Mouse (Mus musculus) heart, embryonic 15.5 days (tissue): Measurements from ENCODE around the gene Dennd1c. TPM values are rescaled to one million over a fixed set of nuclear protein-coding genes. Genes with fewer than 3 reads are reported as not detected.
"Not testable (repeated sequence)": the region's sequence is repeated elsewhere in the genome, so short reads cannot be mapped to it uniquely, and the experiment has no call there.

ENCODE experiments used
- ATAC-seq: fragments of 200-750 bp; cut with Nextera tagmentation; replicated peaks from 2 replicates; pipeline ENCODE4 v1.8.0; 2017; ENCODE audit warnings: low read depth, moderate TSS enrichment; ENCODE audit not compliant: insufficient number of reproducible peaks, insufficient read depth, low FRiP score
- H3K27ac ChIP-seq: fragments of 300-500 bp; sonication (generic); 2 replicates; pipeline ENCODE4 v1.5.1; 2015; ENCODE audit warnings: mild to moderate bottlenecking, inconsistent platforms
- H3K27me3 ChIP-seq: fragments of 300-500 bp; sonication (generic); 2 replicates; pipeline ENCODE4 v1.6.1; 2015; ENCODE audit warnings: inconsistent platforms
- H3K36me3 ChIP-seq: fragments of 300-500 bp; sonication (generic); 2 replicates; pipeline ENCODE4 v1.6.1; 2015; ENCODE audit warnings: mild to moderate bottlenecking, inconsistent platforms
- H3K4me1 ChIP-seq: fragments of 300-500 bp; sonication (generic); replicated peaks from 2 replicates; pipeline ENCODE4 v1.6.1; 2015; ENCODE audit warnings: inconsistent platforms
- H3K4me2 ChIP-seq: fragments of 300-500 bp; sonication (generic); 2 replicates; pipeline ENCODE4 v1.6.1; 2015; ENCODE audit warnings: inconsistent platforms, mild to moderate bottlenecking, moderate library complexity
- H3K4me3 ChIP-seq: fragments of 300-500 bp; sonication (generic); 2 replicates; pipeline ENCODE4 v1.5.1; 2015; ENCODE audit warnings: mild to moderate bottlenecking, inconsistent platforms
- H3K9ac ChIP-seq: fragments of 300-500 bp; sonication (generic); 2 replicates; pipeline ENCODE4 v1.6.1; 2015; ENCODE audit warnings: mild to moderate bottlenecking, inconsistent platforms
- H3K9me3 ChIP-seq: fragments of 300-500 bp; sonication (generic); replicated peaks from 2 replicates; pipeline ENCODE4 v1.6.1; 2016; ENCODE audit warnings: inconsistent platforms
- WGBS: fragments of 180-500 bp; shearing (Covaris S2); methylation state at CpG from one replicate; pipeline ENCODE4 v1.1.7; 2015; ENCODE audit warnings: mixed read lengths; 5-methylcytosine and 5-hydroxymethylcytosine counted together
- polyA plus RNA-seq: library from polyadenylated mRNA; unstranded; fragments of >200 nt; fragmentation: Nextera tagmentation; extraction: Ambion mirVana; gene quantifications from 2 replicates; pipeline ENCODE4 v1.2.1, GENCODE M21; 2015

Dennd1c gene
- polyA plus RNA-seq, 1 experiment from 2014 or later: 0.64 TPM

- H3K4me2 ChIP-seq: peak overlapping the region; percentile 80
- H3K27ac ChIP-seq: no peak overlapping the region
- H3K9me3 ChIP-seq: no peaks in the 10 kb centered on the region
- peaks cover 46% of the 10 kb centered on the region for H3K27me3 ChIP-seq
- peak overlapping the region; percentile 41 for H3K4me3 ChIP-seq
- ATAC-seq: no peak
- WGBS: 2% methylated on average over 39 of the region's 39 CpGs
- H3K9ac ChIP-seq: peak overlapping the region; percentile 35
- H3K4me1 ChIP-seq: peaks cover 36% of the 10 kb centered on the region
- no peaks in the 10 kb centered on the region for H3K36me3 ChIP-seq
Observed at GRCm38 (mm10) chr17:57062011-57062521, 16.2 kb downstream of the Dennd1c start.

DNA sequence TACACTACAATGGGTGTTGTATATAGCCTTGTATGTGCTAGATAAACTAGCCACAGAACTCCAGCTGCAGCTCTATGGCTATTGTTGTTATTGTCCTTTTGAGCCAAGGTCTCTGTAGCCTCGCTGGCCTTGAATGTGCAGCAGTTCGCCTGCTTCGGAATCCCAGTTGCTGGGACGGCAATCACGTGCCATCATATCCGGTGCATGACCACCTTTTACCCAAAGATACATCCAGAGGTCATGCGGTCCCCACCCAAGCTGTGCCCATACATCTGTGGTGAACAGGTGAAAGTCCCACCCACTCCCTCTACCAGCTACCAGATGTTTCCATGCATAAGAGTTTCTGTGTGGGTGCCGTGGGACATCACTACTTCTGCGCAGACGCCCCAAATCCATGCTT, 17.2 kb downstream of the Dennd1c start:
- Histone ChIP-seq H3K9me3 (no peaks in the 10 kb centered on the region), H3K4me1 (peaks cover 36% of the 10 kb centered on the region), H3K27me3 (peaks cover 44% of the 10 kb centered on the region), H3K36me3 (peaks cover 5% of the 10 kb centered on the region; the same call in 1 of the 2 replicates), H3K4me2 (peak overlapping the region; percentile 80), H3K4me3 (peak overlapping the region; percentile 96), H3K27ac (no peak overlapping the region), H3K9ac (no peak overlapping the region)
- no peak for ATAC-seq
- WGBS: 36% methylated on average over 10 of the region's 10 CpGs

GRCm38 (mm10) chr17:57060231-57060801, 18.0 kb downstream of the Dennd1c start:
- Histone ChIP-seq H3K4me2 (peak overlapping the region; percentile 80), H3K9me3 (no peaks in the 10 kb centered on the region), H3K36me3 (peaks cover 7% of the 10 kb centered on the region; the same call in 1 of the 2 replicates), H3K4me3 (peak overlapping the region; percentile 96), H3K9ac (peak overlapping the region; percentile 90; the same call in 1 of the 2 replicates), H3K27ac (peak overlapping the region; percentile 89), H3K27me3 (peaks cover 37% of the 10 kb centered on the region), H3K4me1 (peaks cover 36% of the 10 kb centered on the region)
- 0% methylated on average over 44 of the region's 44 CpGs for WGBS
- peak; percentile 88 for ATAC-seq

GRCm38 (mm10) chr17:57059486-57059977, 18.8 kb downstream of the Dennd1c start, which contains the start of gene Slc25a23:
TSS of gene Slc25a23 (minus strand) at chr17:57059863.
- Histone ChIP-seq H3K4me2 (peak within 1 kb of the TSS; percentile 80), H3K9ac (peak within 1 kb of the TSS; percentile 90), H3K27ac (peak within 1 kb of the TSS; percentile 89), H3K9me3 (no peaks in the 10 kb centered on the region), H3K4me1 (peaks cover 36% of the 10 kb centered on the region), H3K27me3 (peaks cover 33% of the 10 kb centered on the region), H3K4me3 (peak within 1 kb of the TSS; percentile 96), H3K36me3 (peaks cover 15% of the 10 kb centered on the region; the same call in 1 of the 2 replicates)
- WGBS: under 1% methylated on average over 31 of the region's 45 CpGs
- ATAC-seq: peak; percentile 74

- peaks cover 20% of the 10 kb centered on the region; the same call in 1 of the 2 replicates for H3K36me3 ChIP-seq
- peak within 1 kb of the TSS; percentile 96 for H3K4me3 ChIP-seq
- H3K27ac ChIP-seq: peak within 1 kb of the TSS; percentile 89
- peak within 1 kb of the TSS; percentile 80 for H3K4me2 ChIP-seq
- H3K9ac ChIP-seq: peak within 1 kb of the TSS; percentile 90
- 3% methylated on average over 18 of the region's 22 CpGs for WGBS
- H3K27me3 ChIP-seq: peaks cover 28% of the 10 kb centered on the region
- no peak; the same call in 1 of the 2 replicates for ATAC-seq
- no peaks in the 10 kb centered on the region for H3K9me3 ChIP-seq
- peaks cover 36% of the 10 kb centered on the region for H3K4me1 ChIP-seq
Observed at GRCm38 (mm10) chr17:57058891-57059485, 19.3 kb downstream of the Dennd1c start, which contains the start of gene Crb3. TSS of gene Crb3 (plus strand) at chr17:57059105.

DNA sequence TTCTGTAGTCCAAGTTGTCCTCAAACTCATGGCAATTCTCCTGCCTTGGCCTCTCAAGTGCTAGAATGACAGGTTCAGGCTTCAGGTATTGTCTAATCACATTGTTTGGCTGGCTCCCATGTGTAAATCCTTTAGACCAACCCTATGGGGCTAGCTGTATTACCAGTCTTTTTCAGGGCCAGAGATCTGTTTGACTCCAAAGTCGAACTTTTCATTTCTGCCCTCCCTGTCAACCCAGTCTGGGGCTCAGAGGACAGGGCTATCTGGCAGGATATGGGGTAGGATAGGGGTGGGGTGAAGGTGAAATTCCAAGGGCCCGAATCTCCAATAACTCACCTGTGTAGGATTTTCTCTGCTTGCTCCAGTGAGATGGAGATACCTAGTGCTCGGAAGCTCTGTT, 22.1 kb downstream of the Dennd1c start:
- WGBS: 79% methylated on average over 3 of the region's 3 CpGs

DNA sequence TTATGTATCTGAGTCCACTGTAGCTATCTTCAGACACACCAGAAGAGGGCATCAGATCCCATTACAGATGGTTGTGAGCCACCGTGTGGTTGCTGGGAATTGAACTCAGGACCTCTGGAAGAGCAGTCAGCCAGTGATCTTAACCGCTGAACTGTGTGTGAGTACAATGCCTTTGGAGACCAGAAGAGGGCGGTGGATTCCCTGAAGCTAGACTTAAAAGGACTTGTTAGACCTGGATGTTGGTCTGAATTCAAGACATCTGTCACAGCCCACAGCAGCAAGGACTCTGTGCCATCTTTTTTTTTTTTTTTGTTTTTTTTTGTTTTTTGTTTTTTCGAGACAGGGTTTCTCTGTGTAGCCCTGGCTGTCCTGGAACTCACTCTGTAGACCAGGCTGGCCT, 26.6 kb downstream of the Dennd1c start:
- not testable (repeated sequence) for H3K4me2 ChIP-seq, H3K9ac ChIP-seq, H3K4me1 ChIP-seq, ATAC-seq, H3K9me3 ChIP-seq, H3K27me3 ChIP-seq, H3K4me3 ChIP-seq, H3K27ac ChIP-seq
- WGBS: 90% methylated on average over 4 of the region's 4 CpGs
- peaks cover 49% of the 10 kb centered on the region for H3K36me3 ChIP-seq

More for the DNA sequence above, 22.1 kb downstream of the Dennd1c start:
- Histone ChIP-seq H3K9ac (no peak overlapping the region), H3K36me3 (peaks cover 40% of the 10 kb centered on the region), H3K27me3 (peaks cover 4% of the 10 kb centered on the region), H3K27ac (no peak overlapping the region), H3K4me2 (no peak overlapping the region), H3K4me1 (peaks cover 22% of the 10 kb centered on the region), H3K9me3 (no peaks in the 10 kb centered on the region), H3K4me3 (no peak overlapping the region)
- ATAC-seq: no peak

GRCm38 (mm10) chr17:57048816-57049215, 29.5 kb downstream of the Dennd1c start:
- 89% methylated on average over 3 of the region's 3 CpGs for WGBS
- no peaks in the 10 kb centered on the region for H3K4me1 ChIP-seq
- H3K27me3 ChIP-seq: no peaks in the 10 kb centered on the region
- no peak overlapping the region for H3K27ac ChIP-seq
- no peak for ATAC-seq
- H3K9me3 ChIP-seq: no peaks in the 10 kb centered on the region
- no peak overlapping the region for H3K4me2 ChIP-seq
- no peak overlapping the region for H3K9ac ChIP-seq
- H3K4me3 ChIP-seq: no peak overlapping the region
- peaks cover 31% of the 10 kb centered on the region for H3K36me3 ChIP-seq

DNA sequence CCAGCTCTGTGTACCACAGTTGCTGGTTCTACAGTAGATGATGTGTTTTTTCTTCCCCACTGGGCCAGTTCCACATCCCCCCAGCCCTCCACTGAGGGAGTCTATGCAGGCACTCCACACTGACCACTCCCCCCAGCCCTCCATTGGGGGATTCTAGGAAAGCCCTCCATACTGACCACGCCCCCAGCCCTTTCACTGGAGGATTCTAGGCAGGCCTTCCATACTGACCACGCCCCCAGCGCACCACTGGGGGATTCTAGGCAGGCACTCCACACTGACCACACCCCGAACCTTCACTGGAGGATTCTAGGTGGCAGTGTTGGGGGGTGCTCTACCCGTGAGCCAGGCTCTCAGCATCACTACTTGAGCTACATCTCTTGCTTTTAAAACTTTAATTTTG, 30.9 kb downstream of the Dennd1c start:
- H3K4me3 ChIP-seq: no peak overlapping the region
- ATAC-seq: 0 out of 2 replicates have a peak, but pooled peaks have one; percentile 32
- WGBS: 46% methylated on average over 5 of the region's 5 CpGs
- no peak overlapping the region for H3K4me2 ChIP-seq
- H3K4me1 ChIP-seq: 0 out of 2 replicates have a peak, but pooled peaks cover 6% of the 10 kb centered on the region
- no peaks in the 10 kb centered on the region for H3K27me3 ChIP-seq
- no peak overlapping the region for H3K9ac ChIP-seq
- H3K27ac ChIP-seq: no peak overlapping the region
- no peaks in the 10 kb centered on the region for H3K9me3 ChIP-seq
- peaks cover 19% of the 10 kb centered on the region for H3K36me3 ChIP-seq

GRCm38 (mm10) chr17:57041554-57041953, 36.8 kb downstream of the Dennd1c start, which contains the start of gene Slc25a41:
TSS of gene Slc25a41 (minus strand) at chr17:57041654.
- WGBS: 64% methylated on average over 8 of the region's 8 CpGs
- ATAC-seq: no peak
- Histone ChIP-seq H3K36me3 (peaks cover 4% of the 10 kb centered on the region; the same call in 1 of the 2 replicates), H3K27me3 (peaks cover 20% of the 10 kb centered on the region), H3K4me2 (no peak within 1 kb of the TSS), H3K9ac (no peak within 1 kb of the TSS), H3K4me3 (no peak within 1 kb of the TSS), H3K4me1 (0 out of 2 replicates have a peak, but pooled peaks cover 11% of the 10 kb centered on the region), H3K9me3 (no peaks in the 10 kb centered on the region), H3K27ac (no peak within 1 kb of the TSS)

GRCm38 (mm10) chr17:57038978-57039377, 39.3 kb downstream of the Dennd1c start:
- Histone ChIP-seq H3K27ac (no peak overlapping the region), H3K9ac (no peak overlapping the region), H3K4me1 (0 out of 2 replicates have a peak, but pooled peaks cover 11% of the 10 kb centered on the region), H3K36me3 (no peaks in the 10 kb centered on the region), H3K4me2 (no peak overlapping the region), H3K4me3 (no peak overlapping the region), H3K9me3 (no peaks in the 10 kb centered on the region), H3K27me3 (peaks cover 20% of the 10 kb centered on the region)
- no peak for ATAC-seq
- WGBS: 40% methylated on average over 8 of the region's 8 CpGs
